Mouse (Mus musculus) liver, embryonic 16.5 days (tissue): Measurements from ENCODE around the gene Col12a1. TPM values are rescaled to one million over a fixed set of nuclear protein-coding genes. Genes with fewer than 3 reads are reported as not detected.

Source experiments
- ATAC-seq: fragments of 200-750 bp; cut with Nextera tagmentation; 2 replicates; pipeline ENCODE4 v1.8.0; 2017; ENCODE audit warnings: low read depth, mild to moderate bottlenecking, moderate number of reproducible peaks, moderate library complexity
- H3K27ac ChIP-seq: fragments of 300-500 bp; sonication (generic); 2 replicates; pipeline ENCODE4 v1.5.1; 2014; ENCODE audit warnings: mild to moderate bottlenecking, low read length
- H3K27me3 ChIP-seq: fragments of 300-500 bp; sonication (generic); 2 replicates; pipeline ENCODE4 v1.6.1; 2014; ENCODE audit warnings: low read depth, low read length, mixed read lengths; ENCODE audit not compliant: control insufficient read depth, insufficient read depth
- H3K36me3 ChIP-seq: fragments of 300-500 bp; sonication (generic); 2 replicates; pipeline ENCODE4 v1.6.1; 2014; ENCODE audit warnings: mild to moderate bottlenecking; ENCODE audit not compliant: control insufficient read depth, insufficient read depth
- H3K4me1 ChIP-seq: fragments of 300-500 bp; sonication (generic); 2 replicates; pipeline ENCODE4 v1.6.1; 2014; ENCODE audit warnings: low read depth, low read length, mixed read lengths; ENCODE audit not compliant: control insufficient read depth
- H3K4me2 ChIP-seq: fragments of 300-500 bp; sonication (generic); 2 replicates; pipeline ENCODE4 v1.6.1; 2014; ENCODE audit warnings: low read depth, low read length, mixed read lengths
- H3K4me3 ChIP-seq: fragments of 300-500 bp; sonication (generic); 2 replicates; pipeline ENCODE4 v1.5.1; 2014; ENCODE audit warnings: low read depth, mild to moderate bottlenecking, low read length
- H3K9ac ChIP-seq: fragments of 300-500 bp; sonication (generic); 2 replicates; pipeline ENCODE4 v1.6.1; 2014; ENCODE audit warnings: low read depth, low read length
- H3K9me3 ChIP-seq: fragments of 300-500 bp; sonication (generic); replicated peaks from 2 replicates; pipeline ENCODE4 v1.6.1; 2016; ENCODE audit warnings: low read length; ENCODE audit not compliant: control insufficient read depth
- WGBS: fragments of 180-500 bp; shearing (Covaris S2); extraction: QIAGEN DNeasy Blood & Tissue Kit; methylation state at CpG from one replicate; pipeline ENCODE4 v1.1.7; 2014; ENCODE audit not compliant: insufficient replicate concordance; 5-methylcytosine and 5-hydroxymethylcytosine counted together
- polyA plus RNA-seq: library from polyadenylated mRNA; unstranded; fragments of >200 nt; fragmentation: Nextera tagmentation; extraction: Ambion mirVana; gene quantifications from 2 replicates; pipeline ENCODE4 v1.2.1, GENCODE M21; 2015

Gene Col12a1
- polyA plus RNA-seq, 1 experiment from 2014 or later: 1.7 TPM

DNA sequence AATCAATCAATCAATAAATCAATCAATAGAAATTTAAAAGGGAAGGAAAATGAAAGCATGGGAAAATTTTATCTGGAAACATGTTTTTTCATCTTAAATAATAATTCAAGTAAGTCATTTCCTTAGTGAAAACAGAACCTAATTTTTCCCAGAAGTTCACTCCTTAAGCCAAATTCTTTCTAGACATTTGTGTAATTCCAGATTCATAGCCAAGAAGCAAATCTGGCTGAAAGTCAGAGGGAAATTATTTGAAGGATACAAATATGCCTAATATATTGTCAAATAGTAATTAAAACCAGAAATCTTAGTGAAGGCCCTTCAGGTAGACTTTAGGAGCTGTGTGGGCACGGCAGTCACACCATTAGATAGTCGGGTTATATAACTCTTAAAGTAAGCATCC lies 115.2 kb downstream of the Col12a1 start:
- no peak overlapping the region for H3K4me3 ChIP-seq
- 61% methylated on average over 2 of the region's 2 CpGs for whole genome bisulfite sequencing
- no peaks in the 10 kb centered on the region for H3K36me3 ChIP-seq
- H3K4me2 ChIP-seq: no peak overlapping the region
- ATAC-seq: no peak
- H3K9me3 ChIP-seq: no peaks in the 10 kb centered on the region
- H3K27ac ChIP-seq: no peak overlapping the region
- no peaks in the 10 kb centered on the region for H3K27me3 ChIP-seq
- H3K9ac ChIP-seq: no peak overlapping the region
- no peaks in the 10 kb centered on the region for H3K4me1 ChIP-seq

GRCm38 (mm10) chr9:79600237-79600570 lies 118.4 kb downstream of the Col12a1 start:
- Histone ChIP-seq H3K27ac (no peak overlapping the region), H3K36me3 (no peaks in the 10 kb centered on the region), H3K4me3 (no peak overlapping the region), H3K4me1 (no peaks in the 10 kb centered on the region), H3K9ac (no peak overlapping the region), H3K27me3 (no peaks in the 10 kb centered on the region), H3K9me3 (no peaks in the 10 kb centered on the region), H3K4me2 (no peak overlapping the region)
- no peak for ATAC-seq
- whole genome bisulfite sequencing: 67% methylated on average over 3 of the region's 3 CpGs

- 80% methylated on average over 20 of the region's 20 CpGs for WGBS
- H3K4me2 ChIP-seq: no peak overlapping the region
- ATAC-seq: no peak
Observed at GRCm38 (mm10) chr9:79599395-79600236, 119.0 kb downstream of the Col12a1 start.

DNA sequence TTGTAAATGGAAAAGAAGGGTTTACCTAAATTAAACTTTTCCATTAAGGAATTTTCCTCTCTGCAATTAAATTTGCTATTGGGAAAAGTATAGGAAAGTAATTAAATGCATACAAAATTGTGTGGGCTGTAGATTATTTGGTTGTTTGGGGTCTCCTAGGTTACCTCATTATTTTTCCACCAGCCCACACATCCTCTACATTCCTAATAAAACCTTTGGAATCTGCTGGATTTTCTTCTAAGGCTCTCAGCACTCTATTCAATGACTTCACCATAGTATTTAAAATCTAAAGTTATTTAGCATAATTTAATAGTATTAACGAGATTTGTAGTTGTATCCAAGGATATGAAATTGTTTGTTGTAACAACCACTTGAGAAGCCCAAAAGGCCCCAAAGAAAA lies 120.1 kb downstream of the Col12a1 start:
- Histone ChIP-seq H3K4me2 (no peak overlapping the region), H3K4me3 (no peak overlapping the region), H3K4me1 (no peaks in the 10 kb centered on the region), H3K9ac (no peak overlapping the region), H3K36me3 (no peaks in the 10 kb centered on the region), H3K27ac (no peak overlapping the region), H3K9me3 (no peaks in the 10 kb centered on the region), H3K27me3 (no peaks in the 10 kb centered on the region)
- 45% methylated on average over 1 of the region's 1 CpGs for WGBS
- ATAC-seq: no peak

More at GRCm38 (mm10) chr9:79599395-79600236, 119.0 kb downstream of the Col12a1 start:
- no peaks in the 10 kb centered on the region for H3K27me3 ChIP-seq
- H3K9me3 ChIP-seq: no peaks in the 10 kb centered on the region
- no peak overlapping the region for H3K4me3 ChIP-seq
- no peaks in the 10 kb centered on the region for H3K36me3 ChIP-seq
- H3K27ac ChIP-seq: no peak overlapping the region
- H3K9ac ChIP-seq: no peak overlapping the region
- H3K4me1 ChIP-seq: no peaks in the 10 kb centered on the region

DNA sequence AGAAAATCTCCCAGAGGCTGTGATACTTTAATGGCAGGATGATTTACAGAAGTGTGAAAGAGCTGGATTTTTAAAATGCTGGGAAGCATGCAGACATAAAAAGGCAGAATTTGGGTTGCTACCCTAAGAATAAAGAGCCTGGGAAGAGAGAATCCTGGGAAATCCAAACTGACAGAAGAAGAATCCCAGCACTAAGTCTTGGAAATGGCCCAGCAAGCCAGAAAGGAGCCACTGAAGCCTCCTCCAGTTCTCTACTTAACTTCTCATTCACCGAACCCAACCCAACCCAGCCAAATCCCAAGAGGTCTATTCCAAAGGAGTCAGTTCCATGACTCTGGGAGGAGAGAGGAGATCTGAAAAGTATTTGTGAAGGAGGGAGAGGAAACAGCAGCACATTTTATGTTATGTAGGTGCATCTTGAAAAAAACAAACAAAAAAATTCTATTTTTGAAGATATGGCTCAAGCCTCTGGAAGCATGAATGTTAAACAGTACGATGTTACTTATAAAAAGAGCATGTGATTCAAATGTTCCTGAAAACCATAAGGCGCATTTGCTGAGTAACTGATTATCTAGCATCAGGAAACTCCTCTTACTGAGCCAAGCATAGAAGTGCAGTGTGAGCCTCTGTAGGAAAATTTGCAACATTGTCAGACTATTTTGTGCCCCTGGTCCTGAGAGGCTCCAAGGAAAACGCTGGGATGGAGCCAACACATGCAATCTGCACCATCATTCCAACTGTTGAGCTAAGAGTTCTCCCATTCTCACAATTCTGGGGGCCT lies 132.0 kb downstream of the Col12a1 start:
- Histone ChIP-seq H3K4me2 (no peak overlapping the region), H3K27me3 (no peaks in the 10 kb centered on the region), H3K9me3 (no peaks in the 10 kb centered on the region), H3K36me3 (no peaks in the 10 kb centered on the region), H3K27ac (no peak overlapping the region), H3K9ac (no peak overlapping the region), H3K4me3 (no peak overlapping the region), H3K4me1 (no peaks in the 10 kb centered on the region)
- no peak for ATAC-seq
- 62% methylated on average over 4 of the region's 4 CpGs for WGBS

- H3K27me3 ChIP-seq: no peaks in the 10 kb centered on the region
- no peaks in the 10 kb centered on the region for H3K36me3 ChIP-seq
- no peak overlapping the region for H3K4me3 ChIP-seq
- H3K4me1 ChIP-seq: no peaks in the 10 kb centered on the region
- no peak for ATAC-seq
- no peak overlapping the region for H3K9ac ChIP-seq
- no peak overlapping the region for H3K27ac ChIP-seq
- no peak overlapping the region for H3K4me2 ChIP-seq
- no peaks in the 10 kb centered on the region for H3K9me3 ChIP-seq
- 64% methylated on average over 5 of the region's 5 CpGs for WGBS
Observed at GRCm38 (mm10) chr9:79566838-79567237, 151.8 kb downstream of the Col12a1 start.

DNA sequence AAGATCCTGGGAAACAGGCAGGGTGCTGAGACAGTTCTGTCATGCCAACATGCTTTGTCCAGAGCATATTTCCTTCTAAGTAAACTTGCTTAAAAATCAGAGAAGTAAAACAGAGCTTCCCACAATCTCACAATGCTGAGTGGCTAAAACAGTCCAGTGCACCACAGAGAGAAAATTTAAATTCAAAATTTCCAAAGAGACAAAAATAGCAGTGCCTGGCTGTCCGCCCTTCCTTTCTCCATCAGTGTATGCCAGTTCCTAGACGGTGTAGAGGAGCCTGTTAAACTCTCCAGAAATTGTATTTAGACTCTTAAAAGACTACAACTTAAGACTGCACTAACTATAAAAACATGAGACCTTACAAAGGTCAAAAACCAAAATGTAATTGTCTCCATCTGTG lies 165.3 kb downstream of the Col12a1 start:
- Histone ChIP-seq H3K9me3 (no peaks in the 10 kb centered on the region), H3K9ac (no peak overlapping the region), H3K27me3 (no peaks in the 10 kb centered on the region), H3K4me2 (no peak overlapping the region), H3K27ac (no peak overlapping the region), H3K36me3 (no peaks in the 10 kb centered on the region), H3K4me3 (no peak overlapping the region), H3K4me1 (no peaks in the 10 kb centered on the region)
- 52% methylated on average over 2 of the region's 2 CpGs for WGBS
- ATAC-seq: no peak
